Mouse (Mus musculus): ENCODE results near the gene Nos1.

Nos1 gene

DNA sequence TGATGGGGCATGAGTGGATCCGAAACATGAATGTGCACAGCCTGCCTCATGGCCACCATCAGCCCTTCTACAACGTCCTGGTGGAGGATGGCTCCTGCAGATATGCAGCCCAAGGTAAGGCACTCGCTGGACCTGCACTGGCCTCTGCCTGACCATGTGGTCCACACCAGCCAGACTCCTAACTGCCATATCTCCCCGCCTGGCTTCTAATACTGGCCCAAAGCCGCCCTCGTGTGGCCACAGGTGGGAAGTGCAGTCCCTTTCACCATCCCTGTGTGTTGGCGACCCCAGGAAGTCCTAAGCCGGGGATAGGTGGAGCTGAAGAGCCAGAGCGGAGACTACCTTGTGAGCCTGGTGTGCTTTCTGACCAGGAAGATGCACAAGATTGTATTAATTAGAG lies 221.2 kb downstream of the Nos1 start:
- CTCF ChIA-PET = interaction anchor here (0.6 to 1.0 kb wide), 2 partner anchors 15 to 67 kb away, joined by 4 read pairs; no protein-coding TSS in a partner anchor

DNA sequence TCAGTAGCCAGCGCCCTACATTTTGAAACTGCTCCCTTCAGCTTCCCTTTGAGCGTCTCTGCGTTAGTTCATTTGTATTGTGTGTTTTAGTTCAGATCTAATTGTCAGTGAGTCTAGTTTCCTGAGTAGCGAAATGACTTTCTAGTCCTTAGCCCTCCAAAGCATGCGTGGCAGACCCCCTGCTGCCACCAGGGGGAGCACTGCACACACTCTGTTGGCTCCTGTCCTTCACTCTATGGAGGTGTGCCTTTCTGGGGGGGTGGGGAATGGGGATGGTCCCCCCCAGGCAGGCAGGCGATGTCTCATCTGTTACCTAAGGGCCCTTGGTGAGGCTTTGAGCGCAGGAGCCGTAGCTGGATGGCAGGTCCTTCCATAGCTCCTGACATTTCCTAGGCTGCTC lies 223.8 kb downstream of the Nos1 start:
- CTCF ChIA-PET = interaction anchor here (0.5 to 0.9 kb wide), 3 partner anchors 17 to 66 kb away, joined by 3 to 8 read pairs (median 3); no protein-coding TSS in a partner anchor

DNA sequence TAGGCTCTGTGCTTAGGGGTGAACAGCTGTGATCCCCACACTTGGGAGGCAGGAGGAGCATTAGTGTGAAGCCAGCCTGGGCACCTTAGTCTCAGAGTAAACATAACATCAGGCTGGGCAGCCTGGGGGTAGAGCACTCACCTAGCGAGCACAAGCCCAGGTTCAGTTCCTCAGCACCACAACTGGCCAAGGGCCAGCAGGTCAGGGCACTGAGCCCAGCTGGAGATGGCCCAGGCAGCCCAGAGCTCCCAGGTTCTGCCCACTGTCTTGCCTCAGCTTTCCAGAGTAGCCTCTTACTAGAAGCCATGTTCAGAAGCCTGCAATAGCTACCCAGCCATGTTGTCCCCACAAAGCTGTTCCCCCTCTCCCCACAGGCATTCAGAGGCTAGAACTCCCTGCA lies 224.9 kb downstream of the Nos1 start:
- CTCF ChIA-PET = interaction anchor here (0.6 kb wide), 1 partner anchor 67 kb away, joined by 13 read pairs; no protein-coding TSS in a partner anchor

DNA sequence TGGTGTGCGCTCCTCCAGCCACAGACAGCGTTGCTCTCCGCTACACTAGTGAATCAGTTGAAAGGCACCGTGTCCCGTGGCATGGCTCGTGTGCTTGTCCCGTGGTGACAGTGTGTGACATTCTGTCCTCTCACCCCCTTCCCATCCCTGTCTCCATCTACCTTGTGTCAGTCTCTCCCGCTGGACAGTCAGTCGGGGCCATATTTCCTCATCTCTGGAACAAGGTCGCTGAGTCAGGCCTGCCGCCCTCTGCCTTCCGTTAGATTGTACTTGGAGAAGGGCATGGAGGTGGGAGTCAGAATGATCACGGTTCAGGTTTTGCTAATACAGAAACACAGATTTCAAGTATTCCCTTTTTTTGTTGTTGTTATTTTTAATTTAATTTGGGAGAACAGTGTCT lies 227.5 kb downstream of the Nos1 start:
- CTCF ChIA-PET = no interaction called here

All from spleen, embryonic (tissue).